20 mouse cellular contexts compared by ENCODE assay signal in genomic region chr3:21404058-21404457, GRCm38 (mm10).
DNase-seq lines count a peak whose midpoint lies in the region; ATAC-seq and TF ChIP-seq lines count a peak whose summit lies in the region.
"Had no signal": no experiment of that assay in that cellular context is flagged by ENCODE, and none has a peak within 500 bp of the region (broad histone marks: within the 10 kb centered on the region; RNA-seq: fewer than 3 reads in every experiment).

No protein-coding gene starts in this region.

- no peaks in the 10 kb centered on the region for H3K27me3 ChIP-seq in heart, embryonic 13.5 days (replicated peaks)
- H3K27me3 ChIP-seq in intestine, embryonic 14.5 days (replicated peaks; ENCODE audit: control insufficient read depth, insufficient read depth, low read length): no peaks in the 10 kb centered on the region
- H3K27me3 ChIP-seq in intestine, postnatal 0 days (replicated peaks; ENCODE audit: control insufficient read depth, insufficient read depth, low read length): no peaks in the 10 kb centered on the region
- H3K27me3 ChIP-seq in stomach, embryonic 14.5 days (ENCODE audit: control insufficient read depth, insufficient read depth, low read length): no peaks in the 10 kb centered on the region
- no peaks in the 10 kb centered on the region for H3K27me3 ChIP-seq in stomach, postnatal 0 days (ENCODE audit: control insufficient read depth, insufficient read depth, low read length)
- H3K27me3 ChIP-seq: forebrain, embryonic 13.5 days; hindbrain, embryonic 12.5 days had no signal

- no peak for ATAC-seq in heart, embryonic 13.5 days (ENCODE audit: extremely low read depth, insufficient number of reproducible peaks, low FRiP score, low TSS enrichment)
- ATAC-seq in intestine, embryonic 14.5 days (replicated peaks; ENCODE audit: low FRiP score, low TSS enrichment, low read depth): no peak
- no peak for ATAC-seq in intestine, postnatal 0 days
- no peak for ATAC-seq in stomach, embryonic 14.5 days (ENCODE audit: insufficient number of reproducible peaks, insufficient read depth, low FRiP score, low read depth)
- ATAC-seq in stomach, postnatal 0 days (ENCODE audit: low FRiP score, low TSS enrichment): no peak
- no peak for ATAC-seq in granulocyte monocyte progenitor cell, adult 5-6 weeks (replicated peaks; ENCODE audit: poor library complexity, severe bottlenecking)
- ATAC-seq: forebrain, embryonic 13.5 days; forebrain, postnatal 0 days; hindbrain, embryonic 16.5 days; inflammation-experienced regulatory T-cells, adult 6 months had no signal

- 55% methylated on average over 3 of the region's 3 CpGs for WGBS in heart, embryonic 13.5 days
- 55% methylated on average over 3 of the region's 3 CpGs for WGBS in intestine, embryonic 14.5 days
- WGBS in intestine, postnatal 0 days: 65% methylated on average over 3 of the region's 3 CpGs
- 61% methylated on average over 3 of the region's 3 CpGs for WGBS in stomach, embryonic 14.5 days
- WGBS in stomach, postnatal 0 days: 50% methylated on average over 3 of the region's 3 CpGs

- intact Hi-C loops in heart, postnatal 14 days (cut with DNase I): no loop called here

- H3K4me2 ChIP-seq in heart, embryonic 13.5 days: no peak overlapping the region
- no peak overlapping the region for H3K4me2 ChIP-seq in intestine, embryonic 14.5 days (ENCODE audit: low read length)
- no peak overlapping the region for H3K4me2 ChIP-seq in intestine, postnatal 0 days (replicated peaks; ENCODE audit: low read depth)
- no peak overlapping the region for H3K4me2 ChIP-seq in stomach, embryonic 14.5 days (replicated peaks; ENCODE audit: low read depth, low read length)
- H3K4me2 ChIP-seq in stomach, postnatal 0 days (replicated peaks; ENCODE audit: low read depth): no peak overlapping the region
- H3K4me2 ChIP-seq: forebrain, embryonic 13.5 days; hindbrain, embryonic 12.5 days had no signal

- H3K27ac ChIP-seq in heart, embryonic 13.5 days (replicated peaks): peak overlapping the region; percentile 51
- peak overlapping the region; percentile 75 for H3K27ac ChIP-seq in intestine, embryonic 14.5 days (ENCODE audit: low read depth)
- H3K27ac ChIP-seq in intestine, postnatal 0 days (ENCODE audit: low read depth, low read length): no peak overlapping the region
- H3K27ac ChIP-seq in stomach, embryonic 14.5 days (ENCODE audit: low read length): peak overlapping the region; percentile 68; the same call in 1 of the 2 replicates
- H3K27ac ChIP-seq in stomach, postnatal 0 days (replicated peaks): no peak overlapping the region
- H3K27ac ChIP-seq: embryonic facial prominence, embryonic 10.5 days; forebrain, embryonic 13.5 days; hindbrain, embryonic 12.5 days had no signal

- DNase-seq in heart, postnatal 14 days: no peak
- DNase-seq in intestine, embryonic 14.5 days (ENCODE audit: low spot score): no peak
- no peak for DNase-seq in stomach, postnatal 0 days (ENCODE audit: low spot score)
- DNase-seq: adrenal gland, adult 2 months; adrenal gland, postnatal 25 days; cerebellum, adult 2 months; cerebellum, postnatal 10 days; forebrain, postnatal 0 days; gastrocnemius, postnatal 36 days; heart, adult 18-20 months; kidney, adult 8-10 months had no signal

- H3K4me1 ChIP-seq in heart, embryonic 13.5 days: peaks cover 39% of the 10 kb centered on the region
- H3K4me1 ChIP-seq in intestine, embryonic 14.5 days (replicated peaks; ENCODE audit: control insufficient read depth, insufficient read depth, low read length): no peaks in the 10 kb centered on the region
- no peaks in the 10 kb centered on the region for H3K4me1 ChIP-seq in intestine, postnatal 0 days (replicated peaks; ENCODE audit: control insufficient read depth, insufficient read depth, low read length)
- no peaks in the 10 kb centered on the region for H3K4me1 ChIP-seq in stomach, embryonic 14.5 days (ENCODE audit: control insufficient read depth, insufficient read depth, low read length)
- H3K4me1 ChIP-seq in stomach, postnatal 0 days (replicated peaks; ENCODE audit: control insufficient read depth, insufficient read depth): no peaks in the 10 kb centered on the region
- H3K4me1 ChIP-seq: embryonic facial prominence, embryonic 10.5 days; forebrain, embryonic 13.5 days; hindbrain, embryonic 12.5 days had no signal

- H3K9ac ChIP-seq in heart, embryonic 13.5 days: no peak overlapping the region
- H3K9ac ChIP-seq in intestine, embryonic 14.5 days (ENCODE audit: low read length): no peak overlapping the region
- no peak overlapping the region for H3K9ac ChIP-seq in intestine, postnatal 0 days (ENCODE audit: low read depth, low read length)
- no peak overlapping the region for H3K9ac ChIP-seq in stomach, embryonic 14.5 days (replicated peaks; ENCODE audit: low read depth, low read length)
- no peak overlapping the region for H3K9ac ChIP-seq in stomach, postnatal 0 days (ENCODE audit: low read length)
- H3K9ac ChIP-seq: forebrain, embryonic 13.5 days; forebrain, postnatal 0 days; hindbrain, embryonic 12.5 days had no signal

- no peak for TF ChIP-seq CTCF in intestine, postnatal 0 days (IDR thresholded peaks at IDR 0.05; ENCODE audit: low read depth)
- TF ChIP-seq CTCF in stomach, postnatal 0 days (IDR thresholded peaks at IDR 0.05; ENCODE audit: low read depth): no peak

- no peaks in the 10 kb centered on the region for H3K9me3 ChIP-seq in heart, embryonic 13.5 days
- H3K9me3 ChIP-seq in intestine, embryonic 14.5 days (ENCODE audit: control insufficient read depth, low read length): no peaks in the 10 kb centered on the region
- H3K9me3 ChIP-seq in intestine, postnatal 0 days (ENCODE audit: control insufficient read depth): no peaks in the 10 kb centered on the region
- H3K9me3 ChIP-seq in stomach, embryonic 14.5 days (ENCODE audit: control insufficient read depth, low read depth, low read length): no peaks in the 10 kb centered on the region
- no peaks in the 10 kb centered on the region for H3K9me3 ChIP-seq in stomach, postnatal 0 days (ENCODE audit: control insufficient read depth, low read length)
- H3K9me3 ChIP-seq: embryonic facial prominence, embryonic 10.5 days; forebrain, embryonic 13.5 days; hindbrain, embryonic 12.5 days had no signal

- no peak overlapping the region for H3K4me3 ChIP-seq in heart, embryonic 13.5 days
- H3K4me3 ChIP-seq in intestine, embryonic 14.5 days (ENCODE audit: low read depth, low read length): no peak overlapping the region
- H3K4me3 ChIP-seq in intestine, postnatal 0 days (ENCODE audit: low read depth, low read length): no peak overlapping the region
- no peak overlapping the region for H3K4me3 ChIP-seq in stomach, embryonic 14.5 days (ENCODE audit: low read depth, low read length)
- H3K4me3 ChIP-seq in stomach, postnatal 0 days (ENCODE audit: low read depth, low read length): no peak overlapping the region
- H3K4me3 ChIP-seq: embryonic facial prominence, embryonic 10.5 days; forebrain, embryonic 13.5 days; hindbrain, embryonic 12.5 days had no signal

- no peak for TF ChIP-seq EP300 in stomach, postnatal 0 days (optimal IDR thresholded peaks at IDR 0.05)

- H3K36me3 ChIP-seq in heart, embryonic 13.5 days: no peaks in the 10 kb centered on the region
- H3K36me3 ChIP-seq in intestine, embryonic 14.5 days (ENCODE audit: control insufficient read depth, insufficient read depth, low read length): no peaks in the 10 kb centered on the region
- no peaks in the 10 kb centered on the region for H3K36me3 ChIP-seq in intestine, postnatal 0 days (ENCODE audit: control insufficient read depth, insufficient read depth)
- no peaks in the 10 kb centered on the region for H3K36me3 ChIP-seq in stomach, embryonic 14.5 days (ENCODE audit: control insufficient read depth, insufficient read depth, low read length)
- no peaks in the 10 kb centered on the region for H3K36me3 ChIP-seq in stomach, postnatal 0 days (ENCODE audit: control insufficient read depth, insufficient read depth, low read length)
- H3K36me3 ChIP-seq: embryonic facial prominence, embryonic 10.5 days; hindbrain, embryonic 12.5 days had no signal

Comparison
In these comparisons a context has a peak if more than half of its experiments do, and no peak if none do; other contexts are left out.
1. H3K27ac ChIP-seq: peak in heart, embryonic 13.5 days (single experiment), intestine, embryonic 14.5 days (single experiment) and stomach, embryonic 14.5 days (single experiment); none in intestine, postnatal 0 days (single experiment) and stomach, postnatal 0 days (single experiment).